In the genomic region with DNA sequence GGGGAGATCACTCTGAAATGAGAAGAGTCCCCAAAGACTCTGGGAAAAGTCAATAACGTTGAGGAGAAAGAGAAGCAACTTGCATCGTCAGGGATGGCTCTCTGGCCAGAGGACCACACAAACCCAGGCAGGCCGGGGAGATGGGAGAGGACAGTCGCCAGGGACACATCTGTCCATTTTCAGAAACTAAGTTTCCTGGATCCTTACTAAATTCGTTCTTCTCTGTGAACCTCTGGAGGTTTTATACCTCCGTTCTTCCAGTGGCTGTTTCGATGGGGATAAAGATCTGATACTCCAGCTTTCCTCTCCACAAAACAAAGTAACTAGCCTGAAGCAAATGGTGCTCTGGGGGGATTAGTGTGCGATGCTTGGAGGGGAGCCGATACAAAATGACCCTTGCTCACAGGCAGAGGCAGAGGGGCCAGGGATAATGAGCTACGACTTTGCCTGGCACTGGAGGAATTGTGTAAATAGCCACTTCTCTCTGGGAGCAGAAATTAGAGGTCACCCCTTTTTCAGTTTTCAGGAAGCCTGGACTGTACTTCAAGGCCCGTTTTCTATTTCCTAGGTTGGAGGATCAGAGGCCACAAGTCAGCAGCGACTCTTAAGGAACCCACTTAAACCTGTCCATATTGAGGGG, we compare ENCODE assay signal across 31 mouse cellular contexts. TPM values are rescaled to one million over a fixed set of nuclear protein-coding genes. Genes with fewer than 3 reads are reported as not detected.
DNase-seq lines count a peak whose midpoint lies in the region; ATAC-seq and TF ChIP-seq lines count a peak whose summit lies in the region.
"Had no signal": no experiment of that assay in that cellular context is flagged by ENCODE, and none has a peak within 500 bp of the region (broad histone marks: within the 10 kb centered on the region; RNA-seq: fewer than 3 reads in every experiment).

No protein-coding gene starts in this region.

- H3K4me1 ChIP-seq in forebrain, postnatal 0 days (ENCODE audit: insufficient read depth) = no peaks in the 10 kb centered on the region
- H3K4me1 ChIP-seq in forebrain, embryonic 11.5 days (replicated peaks; ENCODE audit: control insufficient read depth, insufficient read depth, low read length) = peaks cover 2% of the 10 kb centered on the region
- H3K4me1 ChIP-seq in midbrain, embryonic 10.5 days = peaks cover 54% of the 10 kb centered on the region
- H3K4me1 ChIP-seq in midbrain, embryonic 15.5 days = no peaks in the 10 kb centered on the region
- H3K4me1 ChIP-seq in embryonic facial prominence, embryonic 12.5 days = peaks cover 15% of the 10 kb centered on the region; the same call in 1 of the 2 replicates
- no peaks in the 10 kb centered on the region for H3K4me1 ChIP-seq in neural tube, embryonic 11.5 days (ENCODE audit: control insufficient read depth, insufficient read depth, low read length)

- no peaks in the 10 kb centered on the region for H3K9me3 ChIP-seq in forebrain, postnatal 0 days (ENCODE audit: low read length)
- no peaks in the 10 kb centered on the region for H3K9me3 ChIP-seq in forebrain, embryonic 11.5 days (ENCODE audit: control insufficient read depth, low read length)
- H3K9me3 ChIP-seq in midbrain, embryonic 10.5 days (replicated peaks) = no peaks in the 10 kb centered on the region
- no peaks in the 10 kb centered on the region for H3K9me3 ChIP-seq in midbrain, embryonic 15.5 days
- no peaks in the 10 kb centered on the region for H3K9me3 ChIP-seq in embryonic facial prominence, embryonic 12.5 days
- no peaks in the 10 kb centered on the region for H3K9me3 ChIP-seq in neural tube, embryonic 11.5 days (ENCODE audit: control insufficient read depth, low read length)
- H3K9me3 ChIP-seq: limb, embryonic 13.5 days; lung, embryonic 15.5 days; midbrain, embryonic 12.5 days had no signal

- H3K9ac ChIP-seq in forebrain, postnatal 0 days = no peak overlapping the region
- no peak overlapping the region for H3K9ac ChIP-seq in forebrain, embryonic 11.5 days (ENCODE audit: low read length)
- no peak overlapping the region for H3K9ac ChIP-seq in midbrain, embryonic 15.5 days
- H3K9ac ChIP-seq in embryonic facial prominence, embryonic 12.5 days = no peak overlapping the region
- H3K9ac ChIP-seq in neural tube, embryonic 11.5 days (ENCODE audit: low read length) = no peak overlapping the region
- H3K9ac ChIP-seq: hindbrain, embryonic 14.5 days; limb, embryonic 13.5 days; lung, embryonic 15.5 days; midbrain, embryonic 12.5 days had no signal

- peak; percentile 43 for DNase-seq in forebrain, postnatal 0 days
- DNase-seq in forebrain, embryonic 11.5 days (ENCODE audit: low spot score) = no peak
- DNase-seq in midbrain, embryonic 10.5 days (ENCODE audit: low spot score) = peak; percentile 39
- peak; percentile 36 for DNase-seq in neural tube, embryonic 11.5 days (ENCODE audit: low spot score)
- DNase-seq: adrenal gland, postnatal 25 days; cerebellum, adult 11-12 months; cerebellum, postnatal 10 days; gastrocnemius, adult 2 months; gastrocnemius, postnatal 36 days; heart, postnatal 36 days; kidney, adult 8-10 months; kidney, postnatal 14 days; layer of hippocampus, adult 9-11 months; thymus, adult 2 months; thymus, postnatal 36 days had no signal

- no peak overlapping the region for H3K27ac ChIP-seq in forebrain, postnatal 0 days (ENCODE audit: low read depth, low read length)
- H3K27ac ChIP-seq in forebrain, embryonic 11.5 days (ENCODE audit: low read depth, low read length) = no peak overlapping the region
- no peak overlapping the region for H3K27ac ChIP-seq in midbrain, embryonic 10.5 days (replicated peaks)
- no peak overlapping the region for H3K27ac ChIP-seq in midbrain, embryonic 15.5 days
- H3K27ac ChIP-seq in embryonic facial prominence, embryonic 12.5 days = no peak overlapping the region
- no peak overlapping the region for H3K27ac ChIP-seq in neural tube, embryonic 11.5 days (ENCODE audit: low read depth, low read length)
- H3K27ac ChIP-seq: gastrocnemius, adult 2 months; hindbrain, embryonic 14.5 days; limb, embryonic 13.5 days; lung, embryonic 15.5 days; midbrain, embryonic 12.5 days had no signal

- ATAC-seq in forebrain, postnatal 0 days = no peak
- ATAC-seq in forebrain, embryonic 11.5 days (replicated peaks; ENCODE audit: low FRiP score) = no peak
- ATAC-seq in midbrain, embryonic 15.5 days (replicated peaks) = no peak
- ATAC-seq in embryonic facial prominence, embryonic 12.5 days (ENCODE audit: insufficient number of reproducible peaks, insufficient read depth, low FRiP score, low TSS enrichment) = no peak
- ATAC-seq in neural tube, embryonic 11.5 days (ENCODE audit: insufficient read depth, low FRiP score, low TSS enrichment) = no peak
- no peak for ATAC-seq in erythroid progenitor cell, adult 5-6 weeks (replicated peaks; ENCODE audit: low FRiP score, poor library complexity, severe bottlenecking)
- ATAC-seq: forebrain, embryonic 14.5 days had no signal

- no peak overlapping the region for H3K4me3 ChIP-seq in forebrain, postnatal 0 days (ENCODE audit: low read depth, low read length)
- no peak overlapping the region for H3K4me3 ChIP-seq in forebrain, embryonic 11.5 days (ENCODE audit: low read depth, low read length)
- no peak overlapping the region for H3K4me3 ChIP-seq in midbrain, embryonic 10.5 days
- H3K4me3 ChIP-seq in midbrain, embryonic 15.5 days = no peak overlapping the region
- 0 out of 2 replicates have a peak overlapping the region, but pooled peaks have one; percentile 4 for H3K4me3 ChIP-seq in embryonic facial prominence, embryonic 12.5 days
- no peak overlapping the region for H3K4me3 ChIP-seq in neural tube, embryonic 11.5 days (ENCODE audit: low read depth, low read length)
- H3K4me3 ChIP-seq: erythroblast, embryonic 14.5 days; gastrocnemius, adult 2 months; limb, embryonic 13.5 days; lung, embryonic 15.5 days; midbrain, embryonic 12.5 days had no signal

- H3K27me3 ChIP-seq in forebrain, postnatal 0 days (ENCODE audit: insufficient read depth, low read length) = peaks cover 81% of the 10 kb centered on the region
- peaks cover 93% of the 10 kb centered on the region for H3K27me3 ChIP-seq in forebrain, embryonic 11.5 days (ENCODE audit: control insufficient read depth, insufficient read depth, low read length)
- peaks cover 100% of the 10 kb centered on the region for H3K27me3 ChIP-seq in midbrain, embryonic 10.5 days (ENCODE audit: low read depth, poor library complexity, severe bottlenecking)
- H3K27me3 ChIP-seq in midbrain, embryonic 15.5 days (replicated peaks) = peaks cover 90% of the 10 kb centered on the region
- H3K27me3 ChIP-seq in embryonic facial prominence, embryonic 12.5 days = peaks cover 88% of the 10 kb centered on the region
- H3K27me3 ChIP-seq in neural tube, embryonic 11.5 days (ENCODE audit: control insufficient read depth, insufficient read depth, low read length) = peaks cover 94% of the 10 kb centered on the region

- H3K36me3 ChIP-seq in forebrain, postnatal 0 days (ENCODE audit: insufficient read depth) = no peaks in the 10 kb centered on the region
- H3K36me3 ChIP-seq in forebrain, embryonic 11.5 days (ENCODE audit: control insufficient read depth, insufficient read depth, low read length) = no peaks in the 10 kb centered on the region
- no peaks in the 10 kb centered on the region for H3K36me3 ChIP-seq in midbrain, embryonic 10.5 days
- no peaks in the 10 kb centered on the region for H3K36me3 ChIP-seq in midbrain, embryonic 15.5 days (replicated peaks)
- no peaks in the 10 kb centered on the region for H3K36me3 ChIP-seq in embryonic facial prominence, embryonic 12.5 days
- H3K36me3 ChIP-seq in neural tube, embryonic 11.5 days (ENCODE audit: control insufficient read depth, insufficient read depth, low read length) = no peaks in the 10 kb centered on the region
- H3K36me3 ChIP-seq: limb, embryonic 13.5 days; lung, embryonic 15.5 days; midbrain, embryonic 12.5 days had no signal

- no peak for TF ChIP-seq CTCF in forebrain, postnatal 0 days (IDR thresholded peaks at IDR 0.05; ENCODE audit: low read depth)

- no peak overlapping the region for H3K4me2 ChIP-seq in forebrain, postnatal 0 days (ENCODE audit: low read depth)
- H3K4me2 ChIP-seq in forebrain, embryonic 11.5 days (ENCODE audit: low read depth, low read length, severe bottlenecking) = no peak overlapping the region
- H3K4me2 ChIP-seq in midbrain, embryonic 15.5 days = no peak overlapping the region
- H3K4me2 ChIP-seq in embryonic facial prominence, embryonic 12.5 days (replicated peaks) = no peak overlapping the region
- no peak overlapping the region for H3K4me2 ChIP-seq in neural tube, embryonic 11.5 days (ENCODE audit: low read depth)
- H3K4me2 ChIP-seq: heart, embryonic 11.5 days; hindbrain, embryonic 14.5 days; liver, embryonic 11.5 days; lung, embryonic 15.5 days; midbrain, embryonic 12.5 days had no signal

- WGBS in forebrain, postnatal 0 days = 2% methylated on average over 12 of the region's 12 CpGs
- under 1% methylated on average over 12 of the region's 12 CpGs for WGBS in forebrain, embryonic 11.5 days
- WGBS in midbrain, embryonic 10.5 days = under 1% methylated on average over 12 of the region's 12 CpGs
- 2% methylated on average over 12 of the region's 12 CpGs for WGBS in midbrain, embryonic 15.5 days
- 2% methylated on average over 12 of the region's 12 CpGs for WGBS in embryonic facial prominence, embryonic 12.5 days
- 1% methylated on average over 12 of the region's 12 CpGs for WGBS in neural tube, embryonic 11.5 days

RNA-seq across cellular contexts. Expression of a gene that starts 7.9 kb away (rescaled TPM):
- 0.08 and 0.29 TPM in 2 replicates for total RNA-seq in forebrain, postnatal 0 days (2014; rRNA removed)
- 0.04 and 0.27 TPM in 2 replicates for polyA plus RNA-seq in forebrain, postnatal 0 days (2015; fragmentation: Nextera tagmentation; extraction: Ambion mirVana)
- polyA plus RNA-seq in forebrain, embryonic 11.5 days (2014; fragmentation: Nextera tagmentation; extraction: Ambion mirVana) = 1.2 and 1.3 TPM in 2 replicates
- 2.8 and 2.9 TPM in 2 replicates for polyA plus RNA-seq in midbrain, embryonic 10.5 days (2016; fragmentation: Nextera tagmentation; extraction: Ambion mirVana)
- 0.06 and 0.25 TPM in 2 replicates for polyA plus RNA-seq in midbrain, embryonic 15.5 days (2015; fragmentation: Nextera tagmentation; extraction: Ambion mirVana)
- 4.3 and 5.0 TPM in 2 replicates for polyA plus RNA-seq in embryonic facial prominence, embryonic 12.5 days (2016; fragmentation: Nextera tagmentation; extraction: Ambion mirVana)
- polyA plus RNA-seq in neural tube, embryonic 11.5 days (2014; fragmentation: Nextera tagmentation; extraction: Ambion mirVana) = 0.16 and 0.35 TPM in 2 replicates
- not detected in 2 replicates for total RNA-seq in erythroid progenitor cell, adult 5-6 weeks (2015; ENCODE audit: low replicate concordance)
- not detected in 2 replicates for total RNA-seq in erythroid progenitor cell, adult 5-6 weeks (2017; ENCODE audit: low replicate concordance)
- total RNA-seq: adrenal gland, adult 18-20 months; adrenal gland, postnatal 25 days; common myeloid progenitor, adult 5-6 weeks; heart, postnatal 36 days; left cerebral cortex, adult 18-20 months; monocyte, adult 5-6 weeks had no signal
- polyA plus RNA-seq: erythroblast, embryonic 14.5 days; liver, embryonic 16.5 days had no signal
